Mouse (Mus musculus): ENCODE results near the gene Bpifa5. TPM values are rescaled to one million over a fixed set of nuclear protein-coding genes. Genes with fewer than 3 reads are reported as not detected.
"Not testable (repeated sequence)": the region's sequence is repeated elsewhere in the genome, so short reads cannot be mapped to it uniquely, and the experiment has no call there.

Bpifa5 gene
- total RNA-seq (2021) = not detected
- long read RNA-seq, experiment 1 = 0 reads
- long read RNA-seq, experiment 2 = 0 reads

- intact Hi-C loops (cut with DNase I; ENCODE audit: low total_unique reads) = no loop called here
- DNase-seq = no peak
These were observed at the start of gene Bpifa5 for GRCm38 (mm10) chr2:154162307-154162706. Bpifa5 (plus strand) TSS chr2:154162607.

- intact Hi-C loops (cut with DNase I; ENCODE audit: low total_unique reads) = no loop called here
- DNase-seq = no peak
These were observed 45.0 kb upstream of the Bpifa5 start for GRCm38 (mm10) chr2:154117381-154117780.

GRCm38 (mm10) chr2:154130120-154130519 is 32.3 kb upstream of the Bpifa5 start, which contains the start of gene Bpifa3:
Bpifa3 (plus strand) TSS chr2:154130336.
- intact Hi-C loops (cut with DNase I; ENCODE audit: low total_unique reads) = no loop called here
- DNase-seq = no peak

- intact Hi-C loops (cut with DNase I; ENCODE audit: low total_unique reads) = no loop called here
- no peak for DNase-seq
These were observed 19.8 kb upstream of the Bpifa5 start, which contains the start of gene Bpifa1 for GRCm38 (mm10) chr2:154142580-154142979. Bpifa1 (plus strand) TSS chr2:154142880.

GRCm38 (mm10) chr2:154143735-154144134 is 18.7 kb upstream of the Bpifa5 start:
- intact Hi-C loops (cut with DNase I; ENCODE audit: low total_unique reads) = no loop called here
- no peak for DNase-seq

GRCm38 (mm10) chr2:154147496-154147895 is 14.9 kb upstream of the Bpifa5 start:
- intact Hi-C loops (cut with DNase I; ENCODE audit: low total_unique reads) = no loop called here

GRCm38 (mm10) chr2:154158433-154158832 is 4.0 kb upstream of the Bpifa5 start:
- peak; percentile 41 for DNase-seq

More at GRCm38 (mm10) chr2:154147496-154147895, 14.9 kb upstream of the Bpifa5 start:
- no peak for DNase-seq

GRCm38 (mm10) chr2:154163306-154163705 is 899 bp downstream of the Bpifa5 start:
- no peak for DNase-seq
- intact Hi-C loops (cut with DNase I; ENCODE audit: low total_unique reads) = no loop called here

More at GRCm38 (mm10) chr2:154158433-154158832, 4.0 kb upstream of the Bpifa5 start:
- intact Hi-C loops (cut with DNase I; ENCODE audit: low total_unique reads) = no loop called here

- no peak for DNase-seq
These were observed 6.8 kb downstream of the Bpifa5 start for GRCm38 (mm10) chr2:154169172-154169571.

GRCm38 (mm10) chr2:154171621-154172020 is 9.2 kb downstream of the Bpifa5 start:
- DNase-seq = no peak
- intact Hi-C loops (cut with DNase I; ENCODE audit: low total_unique reads) = no loop called here

More at GRCm38 (mm10) chr2:154169172-154169571, 6.8 kb downstream of the Bpifa5 start:
- intact Hi-C loops (cut with DNase I; ENCODE audit: low total_unique reads) = no loop called here

- DNase-seq = no peak
- intact Hi-C loops (cut with DNase I; ENCODE audit: low total_unique reads) = no loop called here
These were observed 10.9 kb downstream of the Bpifa5 start for GRCm38 (mm10) chr2:154173313-154173712.

GRCm38 (mm10) chr2:154181900-154182299 is 19.5 kb downstream of the Bpifa5 start:
- intact Hi-C loops (cut with DNase I; ENCODE audit: low total_unique reads); DNase-seq: not testable (repeated sequence)

- intact Hi-C loops (cut with DNase I; ENCODE audit: low total_unique reads); DNase-seq: not testable (repeated sequence)
These were observed 20.7 kb downstream of the Bpifa5 start for GRCm38 (mm10) chr2:154183061-154183460.

- DNase-seq = no peak
- intact Hi-C loops (cut with DNase I; ENCODE audit: low total_unique reads) = no loop called here
These were observed 22.9 kb downstream of the Bpifa5 start for GRCm38 (mm10) chr2:154185319-154185718.

- intact Hi-C loops (cut with DNase I; ENCODE audit: low total_unique reads) = no loop called here
- no peak for DNase-seq
These were observed 23.3 kb downstream of the Bpifa5 start for GRCm38 (mm10) chr2:154185748-154186147.

- no peak for DNase-seq
- intact Hi-C loops (cut with DNase I; ENCODE audit: low total_unique reads) = no loop called here
These were observed 25.1 kb downstream of the Bpifa5 start for GRCm38 (mm10) chr2:154187468-154187867.

GRCm38 (mm10) chr2:154189877-154190434 is 27.5 kb downstream of the Bpifa5 start:
- intact Hi-C loops (cut with DNase I; ENCODE audit: low total_unique reads) = no loop called here
- DNase-seq = no peak

GRCm38 (mm10) chr2:154190546-154191258 is 28.3 kb downstream of the Bpifa5 start, which contains the start of gene Bpifb1:
Bpifb1 (plus strand) TSS chr2:154190818.
- DNase-seq = no peak
- intact Hi-C loops (cut with DNase I; ENCODE audit: low total_unique reads) = no loop called here

- intact Hi-C loops (cut with DNase I; ENCODE audit: low total_unique reads) = no loop called here
- no peak for DNase-seq
These were observed 29.7 kb downstream of the Bpifa5 start for GRCm38 (mm10) chr2:154192141-154192540.

- DNase-seq = no peak
- intact Hi-C loops (cut with DNase I; ENCODE audit: low total_unique reads) = no loop called here
These were observed 30.7 kb downstream of the Bpifa5 start for GRCm38 (mm10) chr2:154193071-154193470.

- no peak for DNase-seq
- intact Hi-C loops (cut with DNase I; ENCODE audit: low total_unique reads) = no loop called here
These were observed 31.6 kb downstream of the Bpifa5 start for GRCm38 (mm10) chr2:154193994-154194504.
